Mouse (Mus musculus) T-cell, adult 2 months (primary cell): Measurements from ENCODE around the gene Hs3st6.

Experiments used
- DNase-seq: peaks from one replicate; pipeline ENCODE4 v3.0.0; 2022; ENCODE audit warnings: low spot score

The Hs3st6 gene

DNA sequence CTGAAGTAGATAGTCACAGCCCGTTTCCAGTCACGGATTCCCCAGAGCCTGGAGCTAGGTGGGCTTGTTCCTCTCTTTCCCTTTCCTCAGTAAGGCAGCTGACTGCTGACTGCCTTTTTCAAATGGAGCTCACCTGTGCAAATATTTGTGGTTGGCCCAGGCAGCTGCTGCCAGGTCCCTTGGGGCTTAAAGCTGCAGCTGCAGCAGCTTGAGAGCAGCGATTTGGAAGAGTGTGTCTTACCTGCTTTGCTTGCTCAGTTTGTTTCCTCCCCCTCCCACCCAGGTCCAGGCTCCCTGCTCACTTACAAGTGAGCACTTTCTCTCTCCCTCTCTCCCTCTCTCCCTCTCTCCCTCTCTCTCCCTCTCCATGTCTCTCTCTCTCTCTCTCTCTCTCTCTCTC, 16.4 kb downstream of the Hs3st6 start:
- no peak for DNase-seq

DNA sequence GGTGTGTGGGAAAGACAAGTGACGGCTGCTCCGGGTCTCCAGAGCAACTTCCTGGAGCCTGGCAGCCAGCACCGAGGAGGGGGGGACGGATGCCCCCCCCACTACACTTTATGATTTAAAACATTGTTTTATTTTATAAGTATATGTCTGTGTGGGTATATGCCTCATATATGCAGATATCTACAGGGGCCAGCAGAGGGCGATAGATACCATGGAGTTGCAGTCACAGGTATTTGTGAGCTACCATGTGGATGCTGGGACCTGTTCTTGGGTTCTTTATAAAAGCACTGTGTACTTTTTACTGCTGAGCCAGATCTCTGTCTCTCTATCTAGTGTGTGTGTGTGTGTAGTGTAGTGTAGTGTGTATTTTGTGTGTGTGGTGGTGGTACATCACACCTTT, 20.5 kb downstream of the Hs3st6 start:
- DNase-seq: no peak

GRCm38 (mm10) chr17:24775173-24775572, 22.4 kb downstream of the Hs3st6 start:
- DNase-seq: no peak

DNA sequence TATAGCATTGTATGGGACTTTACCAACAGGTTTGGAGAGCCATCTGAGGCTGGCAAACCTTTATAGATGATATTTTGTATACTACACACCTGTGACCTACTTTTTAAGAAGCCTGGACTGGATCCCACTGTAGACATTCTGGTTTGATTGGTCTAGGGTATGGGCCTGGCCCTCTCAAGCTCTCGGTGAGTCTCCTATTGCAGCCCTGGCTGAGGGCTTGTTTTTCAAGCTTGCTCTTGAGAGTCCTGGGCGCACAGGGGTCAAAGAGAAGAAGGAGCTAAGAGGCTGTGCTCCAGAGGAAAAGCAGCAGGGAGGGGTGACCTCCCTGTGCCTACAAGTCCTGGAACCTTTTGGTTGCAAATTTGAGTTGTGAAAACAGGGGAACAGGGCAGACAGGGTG, 24.3 kb downstream of the Hs3st6 start:
- no peak for DNase-seq

DNA sequence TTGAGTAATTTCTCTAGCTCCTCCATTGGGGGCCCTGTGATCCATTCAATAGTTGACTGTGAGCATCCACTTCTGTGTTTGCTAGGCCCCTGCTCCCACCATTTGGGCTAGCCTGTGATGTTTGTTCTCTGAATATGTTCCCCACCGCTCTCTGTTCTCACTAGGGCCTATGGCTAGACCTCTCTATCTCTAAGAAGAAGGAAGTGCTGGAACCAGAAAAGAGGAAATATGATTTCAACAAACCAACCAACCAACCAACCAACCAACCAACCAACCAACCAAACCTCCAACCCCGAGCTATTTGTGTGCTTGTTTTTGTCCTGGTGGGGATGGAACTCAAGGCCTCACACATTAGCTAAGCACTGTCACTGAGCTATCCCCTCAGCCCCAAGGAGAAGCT, 28.0 kb downstream of the Hs3st6 start:
- no peak for DNase-seq

- no peak for DNase-seq
Observed at GRCm38 (mm10) chr17:24792190-24792589, 39.4 kb downstream of the Hs3st6 start.

DNA sequence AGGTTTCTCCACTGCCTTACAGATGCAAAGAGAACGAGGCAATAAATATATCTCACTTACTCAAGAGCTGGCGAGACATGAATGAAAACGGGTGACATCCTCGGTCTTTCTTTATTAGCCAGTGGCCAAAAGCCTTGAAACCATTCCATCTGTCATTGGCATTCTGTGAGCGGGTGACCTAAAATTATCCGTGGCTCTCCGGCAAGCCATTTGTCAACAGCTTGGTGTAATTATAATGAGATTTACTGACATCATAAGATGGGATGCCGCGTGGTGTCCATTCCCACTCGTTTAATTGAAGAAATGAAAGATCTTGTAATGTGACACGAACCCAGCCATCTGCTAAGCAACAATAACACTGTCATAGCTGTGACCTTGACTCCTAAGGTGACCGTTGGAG, 42.0 kb downstream of the Hs3st6 start:
- no peak for DNase-seq

DNA sequence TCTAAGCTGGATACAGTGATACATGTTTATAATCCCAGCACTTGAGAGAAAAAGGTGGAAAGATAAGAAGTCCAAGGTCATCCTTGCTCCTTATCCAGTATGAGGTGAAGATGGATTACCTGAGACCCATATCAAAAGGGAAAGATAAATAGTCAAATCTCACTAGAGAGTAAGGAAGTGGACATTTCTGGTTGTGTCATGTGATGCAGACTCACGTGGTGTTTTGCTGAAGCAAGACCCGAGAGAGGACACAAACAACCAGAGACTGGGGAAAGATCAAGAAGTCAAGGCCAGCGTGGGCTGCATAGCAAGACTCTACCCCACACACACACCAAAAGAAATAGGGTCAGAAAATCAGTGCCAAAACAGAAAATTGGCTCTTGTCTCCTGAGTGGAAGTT, 44.2 kb downstream of the Hs3st6 start:
- no peak for DNase-seq

DNA sequence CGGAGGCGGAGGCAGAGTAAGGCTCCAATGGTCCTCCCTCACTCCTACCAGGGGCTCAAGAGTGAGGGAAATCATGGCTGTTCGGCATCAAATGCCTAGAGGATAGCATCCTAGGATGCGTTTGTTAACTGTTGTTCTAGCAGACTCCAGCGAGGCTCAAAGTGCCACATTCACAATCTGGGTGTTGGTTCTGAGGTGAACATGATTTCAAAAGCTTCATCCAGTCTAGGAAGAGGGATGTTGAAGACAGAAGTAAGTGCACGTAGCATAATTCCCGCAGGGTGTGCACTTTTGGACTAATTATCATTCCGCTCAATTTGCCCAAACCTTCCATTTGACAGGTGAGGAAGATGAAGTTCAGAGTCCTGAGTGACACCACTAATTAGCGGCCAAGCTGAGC, 45.4 kb downstream of the Hs3st6 start:
- DNase-seq: no peak

GRCm38 (mm10) chr17:24799476-24799875, 46.7 kb downstream of the Hs3st6 start:
- no peak for DNase-seq

DNA sequence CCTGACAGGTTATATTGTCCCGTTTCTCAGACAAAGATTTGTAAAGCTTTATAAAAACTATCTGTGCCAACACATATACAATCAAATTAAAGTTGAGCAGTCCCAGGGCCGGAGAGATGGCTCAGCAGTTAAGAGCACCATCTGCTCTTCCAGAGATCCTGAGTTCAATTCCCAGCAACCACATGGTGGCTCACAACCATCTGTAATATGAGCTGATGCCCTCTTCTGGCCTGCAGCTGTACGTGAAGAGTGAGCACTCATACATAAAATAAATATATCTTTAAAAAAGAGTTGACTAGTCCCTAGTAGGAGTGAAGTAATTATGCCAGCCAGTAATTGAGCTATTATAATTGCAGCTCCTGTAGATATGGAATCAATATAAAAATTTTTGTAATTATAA, 47.7 kb downstream of the Hs3st6 start:
- no peak for DNase-seq

GRCm38 (mm10) chr17:24803952-24804951, 51.5 kb downstream of the Hs3st6 start, which contains the start of gene Meiob:
Gene Meiob (plus strand): TSS chr17:24804289.
- peak; percentile 52 for DNase-seq
